Mouse (Mus musculus) adrenal gland, postnatal 10 days (tissue): ENCODE results near the gene E330009J07Rik. TPM values are rescaled to one million over a fixed set of nuclear protein-coding genes. Genes with fewer than 3 reads are reported as not detected.

ENCODE experiments used
- DNase-seq: peaks from one replicate; pipeline ENCODE4 v3.0.0; 2021; ENCODE audit warnings: mixed read lengths
- long read RNA-seq, 2 experiments: library from polyadenylated mRNA; stranded (forward); transcript quantifications; one replicate each; pipeline ENCODE4 v2.0.0; 2021
- total RNA-seq, 2 experiments: library from RNA; stranded (reverse); gene quantifications; 2 replicates each; pipeline ENCODE4 v1.2.3; 2021

The E330009J07Rik gene
- total RNA-seq, result 10 to 100 TPM; 14.0 to 16.4 TPM
- long read RNA-seq, experiment 1, full-length matches to known transcripts, result 3 of 5 reads
- long read RNA-seq, experiment 1, partial matches to known transcripts, result 0 of 5 reads
- long read RNA-seq, experiment 1, other reads (novel, unspliced or antisense), result 2 of 5 reads
- long read RNA-seq, experiment 2, full-length matches to known transcripts, result 2 of 2 reads
- long read RNA-seq, experiment 2, partial matches to known transcripts, result 0 of 2 reads
- long read RNA-seq, experiment 2, other reads (novel, unspliced or antisense), result 0 of 2 reads

DNA sequence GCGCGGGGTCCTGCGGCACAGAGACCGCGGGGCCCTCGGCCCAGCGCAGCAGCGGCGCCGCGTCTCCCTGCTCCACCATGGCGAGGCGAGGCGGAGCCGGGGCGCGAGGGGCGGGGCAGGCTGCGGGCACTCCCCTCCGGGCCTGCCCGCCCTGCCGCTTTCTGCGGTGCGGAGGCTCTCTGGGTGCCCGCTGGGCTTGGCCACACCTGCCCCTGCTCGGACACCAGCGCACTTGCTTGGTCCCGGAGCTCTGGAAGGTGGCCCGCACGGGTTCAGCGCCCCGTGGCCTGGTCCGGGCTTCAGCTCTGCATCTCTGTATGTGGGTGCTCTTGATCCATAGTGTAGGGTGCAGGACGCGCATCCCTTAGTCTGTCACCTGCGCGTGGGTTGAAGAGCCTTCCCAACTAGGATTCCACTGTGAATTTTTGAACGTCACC is at the start of gene E330009J07Rik:
E330009J07Rik (minus strand) TSS at position 89 of the 437 bp plus-strand sequence.
- DNase-seq, result peak; percentile 94

DNA sequence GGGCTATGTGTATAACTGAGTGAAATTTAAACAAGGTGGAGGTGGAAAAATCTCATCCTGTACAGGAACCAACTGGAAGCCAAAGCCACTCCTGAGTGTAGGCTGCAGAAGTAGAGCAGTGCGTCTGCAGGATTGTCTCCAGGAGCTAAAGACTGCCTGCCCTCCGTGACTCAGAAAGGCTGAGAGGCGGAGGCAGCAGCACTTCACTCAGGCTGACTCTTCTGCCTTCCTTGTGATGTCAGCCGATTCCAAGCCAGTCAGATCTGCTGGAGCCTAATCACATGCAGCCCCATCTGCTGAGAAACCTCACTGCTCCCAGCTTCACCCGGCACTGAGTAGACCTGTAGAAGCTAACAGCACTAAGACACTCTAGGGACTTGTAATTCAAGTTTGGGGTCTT is 46.4 kb upstream of the E330009J07Rik start:
- DNase-seq, result no peak

DNA sequence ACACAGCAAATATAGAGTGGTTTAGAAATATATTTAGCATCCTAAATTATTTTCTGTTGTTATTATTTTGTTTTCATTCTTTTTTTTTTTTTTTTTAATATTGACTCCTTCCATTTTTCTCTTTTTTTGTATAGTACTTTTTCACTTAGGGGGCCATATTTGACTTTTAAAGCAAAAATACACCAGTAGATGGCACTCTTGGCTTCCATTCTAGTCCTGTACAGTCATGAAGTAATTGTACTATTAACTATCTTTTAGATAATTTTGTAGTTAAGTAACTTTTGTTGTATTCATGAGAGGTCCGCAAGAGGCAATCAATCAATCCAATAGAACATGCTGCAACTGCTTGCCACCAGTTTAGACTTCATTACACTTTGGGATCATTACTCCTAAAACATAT is 43.8 kb upstream of the E330009J07Rik start:
- DNase-seq, result no peak

DNA sequence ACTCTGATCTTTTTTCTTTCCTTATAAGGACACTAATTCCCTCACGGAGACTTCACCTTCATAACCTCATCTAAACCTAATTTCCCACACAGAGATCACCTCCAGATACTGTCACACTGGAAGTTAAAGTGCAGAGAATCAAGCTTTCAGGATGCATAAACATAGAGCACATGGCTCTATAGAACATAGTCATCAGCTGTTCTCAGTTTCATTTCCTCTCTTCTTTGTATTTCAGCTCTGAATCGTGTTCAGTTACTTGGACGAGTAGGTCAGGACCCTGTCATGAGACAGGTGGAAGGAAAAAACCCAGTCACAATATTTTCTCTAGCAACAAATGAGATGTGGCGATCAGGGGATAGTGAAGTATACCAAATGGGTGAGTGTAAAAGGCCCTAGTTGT is 40.2 kb upstream of the E330009J07Rik start:
- DNase-seq, result no peak

DNA sequence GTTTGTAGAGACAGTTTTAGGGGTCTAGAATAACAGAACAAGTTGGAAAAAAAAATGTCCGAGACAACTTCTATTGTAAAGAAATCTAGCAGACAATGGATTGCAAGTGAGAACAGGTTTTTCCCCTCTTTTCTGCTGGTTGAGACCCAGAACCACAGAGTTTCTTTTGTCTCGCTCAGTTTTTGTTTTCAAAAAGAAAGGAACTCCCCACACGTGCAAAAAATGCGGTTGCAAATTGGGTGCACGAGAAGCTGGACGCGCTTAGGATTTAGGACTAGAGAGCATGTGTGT is 35.7 kb upstream of the E330009J07Rik start:
- DNase-seq, result no peak

DNA sequence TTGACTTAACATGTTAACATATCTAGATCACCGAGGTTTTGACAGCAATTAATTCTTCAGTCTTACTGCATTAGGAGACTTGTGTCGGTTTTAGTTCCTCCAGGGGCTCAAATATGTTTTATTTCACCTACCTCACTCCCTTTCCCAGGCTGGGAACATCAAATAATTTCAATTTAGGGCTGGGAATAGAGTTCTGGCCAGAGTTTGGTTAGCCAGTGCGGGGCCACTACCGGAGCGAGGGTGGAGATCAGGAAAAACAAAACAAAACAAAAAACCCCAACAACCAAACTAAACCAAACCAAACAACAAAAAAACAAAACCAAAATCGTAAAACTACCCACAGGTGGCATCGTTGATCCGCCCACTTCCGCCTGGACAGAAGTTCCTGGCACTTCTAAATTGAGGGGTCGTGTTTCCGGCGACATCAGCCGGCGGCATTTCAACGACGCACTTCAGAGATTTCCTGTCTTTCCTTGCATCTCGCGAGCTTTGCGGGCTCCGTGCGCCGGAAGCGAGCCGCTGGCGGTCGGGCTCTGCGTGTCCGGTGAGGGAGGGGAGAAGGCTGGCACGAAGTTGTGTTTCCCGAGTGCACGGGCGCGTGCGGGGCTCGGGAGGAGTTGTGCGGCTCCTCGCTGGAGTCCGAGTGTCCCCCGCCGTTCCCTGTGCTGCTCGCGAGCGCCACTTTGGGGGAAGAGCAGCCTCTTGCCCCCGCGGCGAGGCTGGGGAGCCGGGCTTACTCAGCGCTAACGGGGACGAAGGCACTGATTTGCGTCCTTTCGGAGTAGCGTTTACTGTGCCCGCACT is 35.2 kb upstream of the E330009J07Rik start, which contains the start of gene Ssbp1:
Ssbp1 (plus strand) TSS at position 437 of the 804 bp plus-strand sequence.
- peak; percentile 93 for DNase-seq

DNA sequence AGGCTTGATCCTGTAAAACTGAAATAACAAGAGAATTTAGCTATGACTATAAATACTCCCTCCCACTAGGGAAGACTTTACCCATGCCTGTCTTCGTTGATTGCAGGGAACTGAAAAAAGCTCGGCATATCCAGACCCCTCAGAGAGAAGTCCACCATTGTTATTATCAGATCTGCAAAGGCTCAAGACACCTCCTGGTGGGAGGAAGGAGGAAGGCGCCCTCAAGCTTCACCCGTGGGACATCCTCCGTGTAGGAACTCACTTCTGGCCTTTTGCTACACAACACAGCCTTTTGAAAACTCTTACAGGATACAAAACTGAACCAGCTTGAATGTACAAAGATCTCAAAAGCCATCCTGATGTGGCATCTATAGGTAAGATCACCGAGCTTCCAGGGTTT is 29.8 kb upstream of the E330009J07Rik start:
- DNase-seq, result no peak

DNA sequence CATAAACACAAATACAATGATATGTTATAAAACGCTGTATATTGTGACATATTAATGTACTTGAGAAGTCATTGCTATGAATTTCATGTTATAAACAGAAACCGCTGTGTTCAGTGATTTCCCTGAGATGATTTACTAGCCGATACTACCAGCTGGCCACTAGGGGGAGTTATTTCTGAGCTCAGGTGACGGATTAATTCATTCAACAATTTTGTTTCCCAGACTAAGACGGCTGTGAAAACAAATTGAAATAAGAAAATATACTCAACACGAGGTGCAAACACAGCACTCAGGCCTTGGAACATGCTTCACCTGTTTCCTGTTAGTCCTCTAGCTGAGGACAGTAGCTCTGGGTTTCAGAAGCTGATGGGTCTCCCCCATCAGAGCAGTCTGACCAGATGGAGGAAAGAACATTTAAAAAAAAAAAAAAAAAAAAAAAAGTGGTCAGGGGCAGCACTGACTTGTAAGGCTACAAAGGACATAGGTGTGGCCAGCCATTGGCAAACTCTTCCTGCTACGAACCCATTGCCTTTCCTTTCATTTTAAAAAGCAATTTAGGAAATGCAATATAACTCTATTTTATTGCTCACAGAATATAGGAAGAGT is 18.6 kb upstream of the E330009J07Rik start:
- no peak for DNase-seq

DNA sequence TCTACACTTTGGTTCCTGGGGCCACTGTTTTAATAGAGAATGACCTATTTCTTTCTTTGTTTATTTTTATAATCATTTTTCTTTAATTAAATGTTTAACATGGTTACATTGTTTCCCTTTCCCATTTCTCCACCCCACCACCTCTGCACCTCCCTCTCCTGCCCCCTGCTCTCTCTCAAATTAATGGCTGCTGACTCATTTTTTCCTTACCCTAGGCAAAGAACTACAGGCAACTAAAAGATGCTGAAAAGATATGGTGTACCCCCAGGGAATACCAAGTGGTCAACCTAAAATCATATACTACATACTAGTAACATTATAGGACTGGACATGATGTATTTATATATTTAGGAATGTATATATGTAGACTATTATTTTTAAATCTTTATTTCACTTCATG is 12.7 kb upstream of the E330009J07Rik start:
- DNase-seq, result no peak

DNA sequence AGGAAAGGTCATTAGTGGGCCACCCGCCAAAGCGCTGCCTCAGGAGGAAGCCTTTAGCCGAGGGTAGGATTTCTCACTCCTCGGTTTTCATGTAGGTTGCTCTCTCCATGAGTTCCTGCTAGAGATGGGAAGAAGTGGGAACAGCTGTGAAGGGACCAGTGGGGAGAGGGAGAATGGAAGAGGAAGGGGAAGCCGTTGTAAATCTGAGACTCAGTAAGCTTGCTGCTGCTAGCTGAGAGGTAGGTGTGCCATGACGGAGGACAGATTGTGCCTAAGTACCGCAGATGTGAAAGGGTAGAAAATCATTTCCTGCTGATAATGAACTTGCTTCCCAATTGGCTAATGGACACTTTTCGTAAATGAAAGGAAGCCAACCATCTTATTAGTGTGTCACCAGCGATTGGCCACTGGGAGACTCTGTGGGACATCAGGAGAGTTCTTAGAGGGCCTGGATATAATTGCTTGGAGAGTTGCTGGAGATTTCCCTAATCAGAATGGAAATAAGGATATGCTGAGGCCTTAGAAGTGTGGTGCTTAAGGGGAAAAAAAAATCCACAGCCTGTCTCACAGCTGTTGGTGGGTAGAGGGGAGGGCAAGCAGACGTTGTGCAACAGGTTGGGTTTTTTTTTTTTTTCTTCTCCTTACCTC is 7.5 kb upstream of the E330009J07Rik start:
- no peak for DNase-seq

DNA sequence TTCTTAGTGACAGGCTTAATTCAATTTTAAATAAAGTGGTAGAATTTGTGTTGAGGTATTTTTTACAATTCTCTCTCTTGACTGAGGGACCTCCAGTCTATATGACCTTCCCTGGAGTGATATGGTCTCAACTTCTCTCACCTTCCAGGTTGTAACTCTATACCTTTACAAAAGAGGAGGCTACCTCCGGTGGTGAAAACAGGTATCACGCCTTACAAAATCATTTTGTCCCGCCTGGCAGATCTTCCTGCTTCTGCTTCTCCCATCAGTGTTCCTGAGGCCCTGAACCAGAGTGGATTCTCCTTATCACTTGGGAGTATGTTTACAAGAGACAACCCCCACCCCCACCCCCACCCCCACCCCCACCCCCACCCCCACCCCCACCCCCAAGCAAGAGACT is 5.8 kb upstream of the E330009J07Rik start:
- no peak for DNase-seq

DNA sequence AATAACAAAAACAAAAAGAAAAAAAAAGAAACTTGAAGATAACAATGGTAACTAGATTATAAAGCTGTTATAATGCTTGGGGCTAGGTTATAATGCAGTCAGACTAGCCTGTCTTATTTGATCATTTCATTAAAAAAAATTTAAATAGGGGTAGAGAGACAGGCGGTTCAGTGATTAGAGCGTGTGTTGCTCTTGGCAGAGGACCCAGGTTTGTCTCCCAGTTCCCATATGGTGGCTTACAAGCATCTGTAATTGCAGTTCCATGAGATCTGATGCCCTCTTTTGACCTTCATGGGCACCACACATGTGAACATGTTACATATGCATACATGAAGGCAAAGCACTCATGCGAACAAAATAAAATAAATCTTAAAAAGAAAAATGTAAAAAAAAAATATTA is 5.3 kb upstream of the E330009J07Rik start:
- DNase-seq, result no peak

DNA sequence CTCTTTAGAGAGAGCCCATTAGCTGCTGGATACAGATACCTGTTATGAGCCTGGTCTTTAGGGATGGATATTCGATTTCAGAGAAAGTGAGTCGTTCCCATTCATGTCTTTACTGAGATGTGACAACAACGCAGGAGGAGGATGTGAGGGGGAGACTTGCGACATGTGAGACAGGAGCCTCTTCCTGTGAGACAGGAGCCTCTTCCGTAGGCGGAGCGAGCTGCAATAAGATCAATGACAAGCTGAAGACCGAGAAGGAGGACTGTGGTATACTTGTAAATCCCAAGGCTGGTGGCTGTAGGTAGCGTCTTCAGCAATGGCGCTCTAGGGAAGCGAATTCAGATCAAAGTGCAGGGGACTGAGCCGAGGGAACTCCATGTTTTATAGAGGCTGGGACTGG is 3.8 kb upstream of the E330009J07Rik start:
- no peak for DNase-seq

DNA sequence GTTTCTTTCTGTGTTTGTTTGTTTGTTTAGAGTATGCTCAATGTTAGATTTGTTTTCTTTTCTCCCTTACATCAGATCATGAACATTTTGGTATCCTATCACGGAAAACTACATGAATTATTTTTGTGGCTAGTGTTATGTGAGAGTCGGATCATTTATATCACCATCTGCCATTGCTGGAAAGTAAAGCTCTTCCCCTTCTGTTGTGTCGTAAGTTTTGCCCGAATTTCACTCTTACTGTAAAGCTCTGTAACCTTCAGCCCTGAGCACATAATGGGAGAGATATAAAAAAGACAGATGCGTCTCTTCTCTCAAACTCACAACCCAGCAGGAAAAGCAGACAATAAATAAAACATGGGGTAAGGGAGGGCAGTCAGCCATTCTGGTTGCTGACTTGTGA is 3.0 kb upstream of the E330009J07Rik start, which contains the start of gene Wee2:
Wee2 (plus strand) TSS at position 153 of the 400 bp plus-strand sequence.
- DNase-seq, result no peak

DNA sequence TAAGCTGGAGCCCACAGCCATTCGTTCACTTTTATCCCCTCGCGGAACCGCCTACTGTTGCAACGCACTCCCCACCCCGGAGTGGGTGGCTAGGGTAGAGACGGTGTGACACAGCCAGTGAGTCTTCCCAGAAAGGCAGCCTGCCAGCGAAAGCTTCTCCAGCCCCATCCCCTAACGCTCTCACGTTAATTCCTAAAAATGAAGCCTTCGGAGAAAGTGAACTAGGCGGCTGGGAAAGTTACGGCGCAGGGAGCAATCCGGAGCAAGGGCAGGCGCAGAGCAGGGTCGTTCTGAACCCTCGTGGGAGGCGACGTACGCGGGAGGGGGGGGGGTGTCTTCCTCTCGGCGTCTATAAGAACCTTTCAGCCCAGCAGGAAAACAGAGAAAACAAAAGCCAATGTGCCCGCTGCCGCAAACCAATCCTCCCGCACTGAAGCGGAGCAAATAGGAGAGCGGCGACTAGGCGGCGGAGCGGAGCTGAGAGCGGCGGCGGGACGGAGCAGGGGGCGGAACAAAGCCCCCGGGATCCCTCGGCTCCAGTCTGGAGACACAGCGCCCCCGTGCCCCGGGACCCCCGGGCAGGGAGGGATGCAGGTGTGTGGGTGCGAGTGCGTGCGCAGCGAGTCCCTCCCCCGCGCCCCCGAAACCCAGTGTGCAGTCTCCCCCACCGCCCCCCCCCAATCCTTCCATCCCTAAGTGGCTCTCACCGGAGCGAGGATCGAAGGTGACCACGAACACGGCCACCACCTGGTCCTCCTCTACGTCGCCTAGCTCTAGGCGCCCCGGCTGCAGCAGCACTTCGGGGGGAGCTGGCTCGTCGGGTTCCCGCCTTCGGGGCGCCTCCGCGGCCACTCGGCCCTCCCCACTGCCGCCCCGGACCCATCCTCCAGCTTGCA is 536 bp downstream of the E330009J07Rik start:
- peak; percentile 58 for DNase-seq

DNA sequence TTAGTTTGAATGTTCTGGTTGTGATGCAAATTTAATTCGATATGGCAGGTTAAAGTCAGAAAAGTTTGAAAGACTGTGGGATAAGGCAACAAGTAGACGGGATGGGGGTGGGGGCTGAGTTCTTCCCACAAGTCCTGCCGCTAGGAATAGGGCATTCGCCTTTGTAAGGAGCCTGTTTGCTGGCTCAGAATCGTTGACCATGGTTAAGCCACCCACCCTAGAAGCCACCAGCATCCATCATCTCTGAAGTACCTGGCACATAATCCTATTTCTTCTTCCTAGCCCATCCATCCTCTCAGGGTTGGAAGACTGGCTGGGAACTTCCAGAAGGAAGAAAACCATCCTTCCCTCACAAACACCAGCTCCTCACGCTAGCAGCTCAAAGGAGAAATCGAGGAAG is 1.2 kb downstream of the E330009J07Rik start:
- DNase-seq, result no peak

DNA sequence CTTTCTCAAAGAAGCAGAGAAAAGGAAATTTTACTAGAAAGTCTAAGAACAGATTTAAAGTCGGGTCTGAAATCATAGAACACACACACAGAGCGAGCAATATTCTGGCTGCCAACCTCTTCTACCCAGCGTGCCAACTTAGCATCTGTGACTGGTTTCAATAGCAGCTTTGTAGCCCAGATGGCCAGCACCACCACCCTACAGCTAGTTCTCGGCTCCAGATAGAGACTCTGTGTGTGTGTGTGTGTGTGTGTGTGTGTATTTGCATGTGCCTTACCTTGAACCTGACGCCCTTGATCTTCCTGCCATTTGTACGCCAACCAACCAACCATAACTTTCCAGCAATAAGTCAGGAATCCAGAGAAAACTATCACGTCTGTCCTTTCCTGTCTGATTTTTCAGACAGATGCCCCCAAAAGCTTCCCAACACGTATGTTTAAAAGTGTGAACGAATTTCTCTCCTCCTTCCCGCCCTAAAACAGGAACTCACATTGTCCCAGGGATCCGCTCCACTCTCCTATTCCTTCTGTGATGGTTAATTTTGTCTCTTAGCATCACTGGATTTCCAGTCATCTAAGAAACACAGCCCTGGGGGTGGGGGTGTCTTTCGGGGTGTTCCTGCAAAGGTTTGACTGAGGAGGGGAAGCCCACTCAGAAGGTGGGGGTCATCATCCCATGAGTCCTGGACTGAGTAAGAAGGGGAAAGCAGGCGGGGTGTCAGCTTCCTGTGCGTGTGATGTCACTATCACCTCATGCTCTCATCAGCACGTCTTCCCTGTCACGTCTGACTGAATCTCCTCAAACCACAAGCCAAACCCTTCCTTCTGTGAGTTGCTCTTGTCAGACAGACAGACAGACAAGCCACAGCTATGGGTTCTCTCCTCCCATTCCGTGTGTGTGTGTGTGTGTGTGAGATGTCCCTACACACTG is 3.3 kb downstream of the E330009J07Rik start:
- no peak for DNase-seq

DNA sequence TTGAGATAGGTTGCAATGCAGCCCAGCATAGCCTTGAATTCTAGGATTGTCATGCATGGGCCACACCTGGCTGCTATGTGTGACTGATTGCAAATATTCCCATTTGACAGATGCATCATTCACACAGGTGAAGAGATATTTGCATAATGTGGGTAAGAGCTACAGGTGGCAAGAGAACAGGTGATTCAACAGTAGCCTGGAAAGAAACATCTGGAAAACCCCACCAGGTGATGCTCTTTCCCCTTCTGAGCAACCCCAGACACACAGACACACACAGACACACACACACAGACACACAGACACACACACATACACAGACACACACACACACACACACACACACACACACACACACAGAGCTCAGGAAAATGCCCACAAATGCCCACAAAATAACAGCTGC is 4.1 kb downstream of the E330009J07Rik start:
- no peak for DNase-seq

DNA sequence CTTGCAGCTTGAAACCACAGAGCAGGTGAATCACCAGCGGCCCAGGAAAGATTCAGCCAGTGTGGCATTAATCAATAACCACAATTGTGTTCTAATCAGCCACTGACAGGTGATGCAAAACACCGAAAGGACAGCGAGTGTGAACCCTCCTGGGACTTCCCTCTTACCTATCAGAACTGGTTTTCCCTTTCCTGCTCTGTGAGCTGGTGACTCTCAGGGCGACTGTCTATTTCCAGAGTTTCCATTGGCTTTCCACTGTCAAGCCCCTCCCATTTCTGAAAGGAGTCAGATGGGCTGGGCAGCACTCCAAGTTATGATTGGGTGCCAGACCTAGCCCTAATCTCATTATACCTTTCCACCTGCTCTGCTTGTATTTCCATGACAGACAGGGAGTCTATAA is 4.6 kb downstream of the E330009J07Rik start:
- DNase-seq, result peak; percentile 36

DNA sequence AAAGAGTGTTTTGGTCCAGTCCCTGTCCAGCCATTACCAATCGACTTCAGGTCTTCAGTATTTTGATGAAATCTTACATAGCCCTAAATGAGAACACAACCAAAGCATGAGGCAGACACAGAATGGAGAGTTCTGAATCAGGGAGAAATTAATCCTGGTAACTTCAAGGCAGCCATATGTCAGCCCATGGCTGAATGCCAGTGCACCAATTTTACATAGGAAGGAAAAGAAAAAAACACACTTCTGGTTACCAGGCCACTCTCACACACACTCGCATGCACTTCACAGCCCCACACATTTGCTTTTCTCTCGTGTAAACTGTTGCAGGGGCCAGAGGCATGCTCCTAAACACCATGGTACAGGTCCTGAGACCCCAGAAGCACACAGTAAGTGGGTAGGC is 5.1 kb downstream of the E330009J07Rik start:
- no peak for DNase-seq

DNA sequence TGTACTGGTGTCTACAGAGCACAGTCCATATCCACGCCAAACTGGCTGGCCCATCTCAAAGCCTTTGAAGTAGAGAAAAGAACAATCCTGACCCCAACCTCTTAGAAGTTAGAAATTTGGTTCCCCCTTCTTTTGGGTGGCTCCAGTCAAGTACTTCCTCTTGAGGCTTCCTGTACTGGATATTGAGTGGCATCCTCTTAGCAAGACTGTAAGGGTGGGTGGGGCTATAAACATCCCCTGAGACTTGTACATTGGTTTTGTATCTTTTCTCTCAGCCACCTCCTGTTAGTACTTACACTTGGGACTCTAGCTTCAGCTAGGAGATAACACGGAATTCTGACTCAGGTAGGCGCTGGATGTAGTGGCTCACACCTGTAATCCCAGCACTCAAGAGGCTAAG is 5.7 kb downstream of the E330009J07Rik start:
- DNase-seq, result no peak
